Mouse (Mus musculus) lung, postnatal 14 days (tissue): ENCODE data around the gene Metap1d.

Experiments used
- DNase-seq: peaks from one replicate; pipeline ENCODE4 v3.0.0; 2021

Gene Metap1d

DNA sequence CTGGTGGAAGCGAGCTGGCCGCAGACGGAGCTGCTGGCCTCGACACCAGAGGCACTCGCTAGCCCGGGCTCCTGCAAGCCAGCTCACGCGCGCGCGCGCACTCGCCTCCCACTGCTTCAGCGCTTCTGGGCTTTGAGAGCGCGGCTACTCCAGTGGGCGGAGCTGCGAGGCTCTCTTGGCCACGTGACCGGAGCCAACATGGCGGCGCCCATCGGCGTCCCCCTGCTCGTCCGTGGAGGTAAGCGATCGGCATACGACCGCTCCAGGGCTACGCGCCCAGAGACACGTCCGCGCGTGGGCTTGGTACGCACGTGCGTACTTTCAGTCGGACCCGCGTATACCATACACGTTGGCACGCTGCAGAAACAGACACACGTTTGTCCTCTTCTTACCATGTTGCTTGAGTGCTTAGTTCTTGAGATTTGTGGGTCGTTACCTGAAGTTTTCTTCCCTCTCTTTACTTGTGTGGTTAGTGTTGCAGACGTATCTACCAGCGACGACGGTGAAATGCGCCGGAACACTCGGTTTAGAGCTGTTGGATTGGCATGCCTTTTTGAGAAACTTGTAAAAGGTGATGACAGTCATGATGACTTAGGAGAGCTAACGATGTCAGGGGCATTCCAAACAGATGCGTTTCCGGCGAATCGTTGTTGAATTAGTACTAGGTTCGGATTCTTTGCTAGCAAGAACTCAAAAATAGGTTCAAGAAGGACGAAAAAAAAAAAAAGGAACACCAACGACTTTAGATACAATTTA lies at the start of gene Metap1d:
Gene Metap1d (plus strand): TSS at position 116 of the 756 bp plus-strand sequence.
- DNase-seq = peak; percentile 92

DNA sequence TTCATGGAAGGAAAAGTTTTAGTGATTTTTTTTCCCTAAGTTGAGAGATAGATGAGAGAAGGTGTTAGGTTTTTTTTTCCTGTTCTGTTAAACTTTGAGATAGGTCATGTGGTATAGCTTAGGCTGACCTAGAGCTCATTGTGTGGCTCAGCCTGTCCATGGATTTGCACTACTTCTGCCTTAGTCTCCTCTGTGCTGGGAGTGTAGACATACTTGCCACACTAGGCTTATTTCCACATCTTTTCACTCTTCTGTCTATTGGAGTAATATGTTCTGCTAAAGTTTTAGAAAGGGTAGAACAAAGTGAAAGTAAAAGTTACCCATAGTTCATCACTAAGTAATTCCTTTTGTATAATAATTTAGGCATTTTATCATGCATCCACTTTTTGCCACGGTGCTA lies 47.5 kb upstream of the Metap1d start:
- no peak for DNase-seq

DNA sequence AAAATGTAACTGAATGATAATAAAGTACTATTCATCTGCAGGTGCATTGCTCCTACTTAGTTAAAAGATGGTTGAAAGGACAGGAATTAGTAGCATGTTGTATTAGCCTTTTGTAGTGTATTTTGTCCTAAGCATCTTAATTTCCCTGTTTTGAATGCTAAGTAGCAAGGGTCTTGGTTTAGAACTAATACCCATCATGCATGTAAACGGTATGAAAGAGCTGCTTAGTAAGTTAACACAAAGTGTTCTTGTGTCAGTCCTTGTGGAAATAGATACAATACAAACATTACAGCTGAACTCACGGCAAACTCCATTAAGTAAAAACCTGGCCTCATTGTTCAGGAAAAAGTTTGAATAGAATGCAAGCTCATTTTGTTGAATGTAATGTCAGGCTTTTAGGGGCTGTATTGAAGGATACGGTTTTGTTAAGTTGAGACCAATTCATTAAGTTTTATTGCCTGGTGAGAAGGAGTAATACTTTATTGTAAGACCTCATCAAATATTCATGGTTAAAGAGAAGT lies 34.3 kb upstream of the Metap1d start:
- no peak for DNase-seq

DNA sequence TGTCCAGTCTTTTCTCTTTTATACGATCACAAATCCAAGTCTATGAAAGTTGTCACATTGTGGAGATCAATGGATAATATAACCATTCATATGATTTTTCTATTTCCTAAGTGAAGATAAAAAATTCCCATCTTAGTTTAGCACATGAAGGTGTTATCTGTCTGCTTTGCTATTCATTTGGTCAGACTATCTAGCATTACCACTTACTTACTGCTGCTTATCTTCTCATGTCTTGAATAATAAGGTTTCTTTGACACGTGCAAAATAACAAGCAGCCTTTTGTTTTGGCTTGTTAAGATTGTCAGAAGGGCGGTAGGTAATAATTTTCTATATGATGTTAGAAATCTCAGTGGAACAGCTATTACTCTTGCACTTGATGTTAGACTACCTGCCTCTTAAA lies 33.7 kb upstream of the Metap1d start:
- DNase-seq = no peak

DNA sequence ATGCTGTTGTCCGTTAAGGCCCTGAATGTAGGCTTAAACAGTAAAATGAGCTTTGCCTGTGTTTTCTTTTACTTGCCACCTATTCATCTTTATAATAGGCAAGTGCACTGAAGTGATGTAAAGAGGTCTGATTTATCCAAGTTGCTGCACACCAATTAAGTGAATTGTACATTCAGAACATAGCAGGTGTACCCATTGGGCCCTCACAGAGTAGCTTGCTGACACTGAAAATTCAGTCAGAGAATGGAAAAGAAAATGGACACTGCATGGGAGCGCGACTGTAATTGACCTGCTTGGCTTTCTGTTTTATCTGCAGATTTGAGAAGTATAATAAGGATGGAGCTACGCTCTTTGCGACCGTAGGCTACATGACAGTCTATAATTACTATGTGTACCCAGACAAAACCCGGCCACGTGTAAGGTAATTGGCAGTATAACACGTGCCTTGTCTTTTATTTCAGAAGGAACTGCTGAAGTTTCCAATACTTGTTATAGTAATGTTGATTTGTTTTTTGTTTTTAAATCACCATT lies 32.1 kb upstream of the Metap1d start:
- DNase-seq = no peak

DNA sequence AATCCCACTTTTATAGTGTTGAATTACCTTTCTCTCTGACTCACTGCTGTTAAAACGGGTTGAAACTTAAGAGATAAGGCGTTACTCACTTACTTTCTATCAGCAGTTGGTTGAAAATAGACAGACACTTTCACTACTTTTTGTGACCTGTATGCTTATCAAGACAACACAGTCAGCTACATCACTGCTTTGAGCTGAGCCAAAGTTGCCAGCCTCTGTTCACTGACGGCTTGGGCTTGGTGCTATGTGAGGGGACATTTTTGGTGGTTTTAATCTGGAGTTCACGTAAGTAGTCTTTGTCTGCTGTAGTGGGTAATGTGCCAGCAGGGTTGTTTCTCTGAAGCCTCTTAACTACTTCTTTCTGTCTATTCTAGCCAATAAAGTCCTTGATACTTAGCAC lies 28.5 kb upstream of the Metap1d start:
- no peak for DNase-seq

- no peak for DNase-seq
Observed at GRCm38 (mm10) chr2:71435440-71435839, 17.6 kb upstream of the Metap1d start.

DNA sequence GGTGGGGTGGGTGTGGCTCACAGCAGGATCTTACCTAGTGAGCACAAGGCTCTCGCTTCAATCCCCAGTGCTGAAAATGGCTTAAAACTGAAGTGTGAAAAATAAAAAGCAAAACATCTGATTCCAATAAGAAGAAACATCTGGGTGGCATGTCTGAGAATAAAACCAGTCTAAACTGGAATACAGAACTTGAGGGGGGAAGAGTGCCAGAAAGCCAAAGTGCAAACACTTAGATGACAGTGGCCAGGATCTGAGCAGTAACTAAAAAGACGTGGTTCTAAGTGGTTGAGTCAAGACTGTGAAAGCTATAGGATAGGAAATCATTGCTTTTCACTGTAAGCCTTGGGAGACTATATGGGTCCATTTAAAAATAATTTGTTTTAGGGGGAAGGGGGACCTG lies 9.7 kb upstream of the Metap1d start:
- DNase-seq = no peak

GRCm38 (mm10) chr2:71445536-71446196 lies 7.4 kb upstream of the Metap1d start:
- DNase-seq = no peak

GRCm38 (mm10) chr2:71449604-71450003 lies 3.5 kb upstream of the Metap1d start:
- no peak for DNase-seq

GRCm38 (mm10) chr2:71451761-71452160 lies 1.3 kb upstream of the Metap1d start:
- no peak for DNase-seq

DNA sequence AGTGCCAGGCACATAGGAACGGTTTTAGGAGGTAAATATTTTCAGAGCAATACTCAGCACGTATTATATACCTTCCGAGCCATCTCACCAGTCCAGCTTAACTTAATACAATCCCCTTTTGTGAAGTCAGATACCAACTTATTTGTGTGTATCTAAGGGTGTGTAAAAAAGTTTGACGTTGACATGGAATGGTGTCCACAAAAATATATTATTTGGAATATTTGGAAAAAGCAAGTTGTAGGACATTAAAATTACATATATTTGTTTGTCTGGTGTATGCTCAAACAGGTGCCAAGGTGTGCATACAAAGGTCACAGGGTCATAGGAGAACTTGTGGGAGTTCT lies 813 bp downstream of the Metap1d start:
- no peak for DNase-seq

- DNase-seq = no peak
Observed at GRCm38 (mm10) chr2:71458624-71459023, 5.5 kb downstream of the Metap1d start.

DNA sequence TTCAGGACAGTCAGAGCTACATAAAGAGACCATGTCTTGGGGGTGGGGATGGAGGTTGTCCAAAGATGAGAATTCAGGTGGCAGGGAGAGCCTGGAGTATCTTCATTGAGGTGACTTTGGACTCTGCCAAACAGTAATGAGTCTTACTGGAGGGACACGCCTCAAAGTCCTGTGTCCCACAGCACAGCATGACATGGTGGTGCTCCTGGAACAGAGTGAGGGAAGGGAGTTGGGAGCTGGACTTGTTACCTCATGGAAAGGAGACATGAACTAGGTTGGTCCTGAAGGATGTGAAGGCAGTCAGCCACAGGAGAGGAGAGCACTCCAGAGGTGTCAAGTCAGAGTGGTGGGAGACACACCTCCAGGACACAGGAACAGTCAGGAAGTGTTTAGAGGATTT lies 6.6 kb downstream of the Metap1d start:
- DNase-seq = no peak

DNA sequence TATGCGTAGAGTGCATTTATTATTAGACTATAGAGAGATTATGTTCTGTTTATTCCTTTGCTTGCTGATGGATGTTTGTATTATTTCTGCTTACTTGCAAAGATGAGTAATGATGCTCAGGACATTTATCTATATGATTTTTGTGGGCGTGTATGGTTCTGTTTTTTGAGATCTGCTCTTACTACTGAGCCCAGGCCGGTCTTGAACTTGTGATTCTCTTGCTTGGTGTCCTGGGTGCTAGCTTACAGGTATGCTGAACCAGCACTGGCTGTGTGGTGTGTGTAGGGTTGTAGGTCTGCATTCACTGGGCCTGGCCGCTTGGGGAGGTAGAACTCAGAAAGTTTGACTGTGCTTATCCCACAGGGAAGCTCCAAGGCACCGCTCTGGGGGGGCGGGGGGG lies 8.1 kb downstream of the Metap1d start:
- DNase-seq = no peak

GRCm38 (mm10) chr2:71461589-71461988 lies 8.5 kb downstream of the Metap1d start:
- DNase-seq = no peak

DNA sequence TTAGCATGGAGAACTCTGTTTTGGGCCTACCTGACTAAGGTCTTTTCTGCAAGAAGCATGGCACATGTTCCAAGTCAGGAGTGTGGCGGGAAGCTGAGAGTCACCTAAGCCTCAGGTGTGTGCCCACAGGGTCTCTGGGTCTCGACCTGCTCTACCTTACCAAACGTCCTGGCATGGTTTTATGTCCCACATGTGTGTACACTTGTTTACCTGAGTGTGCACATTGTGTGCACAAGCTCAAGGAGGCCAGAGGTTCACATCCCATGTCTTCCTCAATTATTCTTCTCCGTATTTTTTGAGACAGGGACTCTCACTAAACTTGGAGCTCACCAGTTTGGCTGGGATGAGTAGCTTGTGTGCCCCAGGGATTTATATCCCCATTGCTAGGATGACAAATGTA lies 9.0 kb downstream of the Metap1d start:
- DNase-seq = no peak

- DNase-seq = no peak
Observed at GRCm38 (mm10) chr2:71462553-71462952, 9.5 kb downstream of the Metap1d start.

GRCm38 (mm10) chr2:71466103-71466502 lies 13.0 kb downstream of the Metap1d start:
- no peak for DNase-seq

DNA sequence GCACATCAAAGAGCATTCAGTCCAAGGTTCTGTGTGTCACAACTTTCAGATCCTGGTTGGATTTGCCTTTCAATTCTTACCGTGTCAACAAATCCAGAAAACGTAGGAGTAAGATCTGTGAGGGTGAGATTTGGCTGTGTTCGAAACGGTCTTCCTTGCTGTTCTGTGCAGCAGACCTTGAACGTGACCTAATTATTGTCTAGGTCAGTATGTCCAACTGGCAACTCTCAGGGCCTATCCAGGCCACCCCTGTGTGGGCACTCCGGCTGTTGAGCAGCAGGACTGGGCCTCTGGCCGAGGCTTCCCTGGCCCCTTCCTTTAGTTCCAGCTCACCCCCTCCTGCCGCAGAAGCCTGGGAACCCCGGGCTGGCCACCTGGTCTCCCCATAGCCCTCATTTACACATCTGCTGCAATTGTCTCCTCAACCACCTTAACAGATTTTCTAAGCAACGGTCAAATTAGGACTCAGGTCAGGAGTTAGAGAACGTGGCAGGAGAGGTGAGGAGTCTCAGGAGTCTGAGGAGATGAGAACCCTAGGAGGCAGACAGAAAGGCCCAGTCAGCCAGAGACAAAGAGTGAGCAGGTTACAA lies 13.9 kb downstream of the Metap1d start:
- DNase-seq = no peak

GRCm38 (mm10) chr2:71471094-71471493 lies 18.0 kb downstream of the Metap1d start:
- no peak for DNase-seq

- DNase-seq = no peak
Observed at GRCm38 (mm10) chr2:71473830-71474229, 20.8 kb downstream of the Metap1d start.

DNA sequence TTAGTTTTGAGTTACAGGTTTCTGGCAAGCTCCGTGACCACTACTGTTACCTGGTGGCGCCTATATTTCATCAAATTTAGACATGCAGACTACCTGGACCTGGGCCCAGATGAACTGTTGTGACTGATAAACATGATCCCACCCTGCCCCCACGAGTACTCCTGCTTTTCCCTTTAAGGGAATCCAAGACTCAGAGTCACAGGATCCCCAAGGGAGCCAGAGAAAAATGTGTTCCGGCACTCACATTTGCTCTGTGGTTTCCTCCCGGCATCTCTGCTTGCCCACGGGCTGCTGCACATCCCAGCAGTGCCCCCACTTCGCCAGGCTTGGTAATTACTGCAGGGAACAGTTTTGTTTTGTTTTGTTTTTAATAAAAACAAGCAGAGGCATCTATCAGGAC lies 21.3 kb downstream of the Metap1d start:
- no peak for DNase-seq

GRCm38 (mm10) chr2:71475311-71475710 lies 22.2 kb downstream of the Metap1d start:
- DNase-seq = no peak
